Mouse (Mus musculus): ENCODE measurements around the gene Nfrkb.

GRCm38 (mm10) chr9:31440366-31440765 is 54.4 kb downstream of the Nfrkb start:
- TF ChIP-seq CTCF (IDR thresholded peaks at IDR 0.05; ENCODE audit: borderline replicate concordance, insufficient read depth, low read depth, low read length), result no peak
- no peak for TF ChIP-seq POLR2A (IDR thresholded peaks at IDR 0.05; ENCODE audit: borderline replicate concordance, insufficient read depth, low read length)

Data from cerebellum, adult 2 months (tissue).